Mouse (Mus musculus) gastrocnemius, adult 2 months (tissue): Measurements from ENCODE around the gene Shroom4. TPM values are rescaled to one million over a fixed set of nuclear protein-coding genes. Genes with fewer than 3 reads are reported as not detected.

Source experiments
- DNase-seq: peaks from one replicate; pipeline ENCODE4 v3.0.0; 2022
- H3K27ac ChIP-seq: fragments of 200-600 bp; 2 replicates; pipeline ENCODE4 v1.8.1; 2022; ENCODE audit warnings: mild to moderate bottlenecking
- H3K4me3 ChIP-seq: fragments of 200-600 bp; 2 replicates; pipeline ENCODE4 v1.8.1; 2022; ENCODE audit warnings: mild to moderate bottlenecking, moderate library complexity
- CTCF ChIP-seq: fragments of 200-600 bp; IDR thresholded peaks from 2 replicates; pipeline ENCODE4 v1.8.1; 2022; ENCODE audit warnings: antibody characterized with exemption, mild to moderate bottlenecking, moderate library complexity
- intact Hi-C: fragments of 180-260 bp; cut with DNase I; formaldehyde crosslinking; loops from one replicate; pipeline ENCODE4 v1.15.1; 2025
- long read RNA-seq, 2 experiments: library from polyadenylated mRNA; stranded (forward); transcript quantifications; one replicate each; pipeline ENCODE4 v2.0.0; 2021
- total RNA-seq, 2 experiments: library from RNA; stranded (reverse); gene quantifications; 2 replicates each; pipeline ENCODE4 v1.2.3; 2021

The Shroom4 gene
- total RNA-seq, result 1 to 10 TPM; 4.3 to 5.7 TPM
- long read RNA-seq, experiment 1, result 0 reads
- long read RNA-seq, experiment 2, full-length matches to known transcripts, result 1 of 3 reads
- long read RNA-seq, experiment 2, partial matches to known transcripts, result 0 of 3 reads
- long read RNA-seq, experiment 2, other reads (novel, unspliced or antisense), result 2 of 3 reads

DNA sequence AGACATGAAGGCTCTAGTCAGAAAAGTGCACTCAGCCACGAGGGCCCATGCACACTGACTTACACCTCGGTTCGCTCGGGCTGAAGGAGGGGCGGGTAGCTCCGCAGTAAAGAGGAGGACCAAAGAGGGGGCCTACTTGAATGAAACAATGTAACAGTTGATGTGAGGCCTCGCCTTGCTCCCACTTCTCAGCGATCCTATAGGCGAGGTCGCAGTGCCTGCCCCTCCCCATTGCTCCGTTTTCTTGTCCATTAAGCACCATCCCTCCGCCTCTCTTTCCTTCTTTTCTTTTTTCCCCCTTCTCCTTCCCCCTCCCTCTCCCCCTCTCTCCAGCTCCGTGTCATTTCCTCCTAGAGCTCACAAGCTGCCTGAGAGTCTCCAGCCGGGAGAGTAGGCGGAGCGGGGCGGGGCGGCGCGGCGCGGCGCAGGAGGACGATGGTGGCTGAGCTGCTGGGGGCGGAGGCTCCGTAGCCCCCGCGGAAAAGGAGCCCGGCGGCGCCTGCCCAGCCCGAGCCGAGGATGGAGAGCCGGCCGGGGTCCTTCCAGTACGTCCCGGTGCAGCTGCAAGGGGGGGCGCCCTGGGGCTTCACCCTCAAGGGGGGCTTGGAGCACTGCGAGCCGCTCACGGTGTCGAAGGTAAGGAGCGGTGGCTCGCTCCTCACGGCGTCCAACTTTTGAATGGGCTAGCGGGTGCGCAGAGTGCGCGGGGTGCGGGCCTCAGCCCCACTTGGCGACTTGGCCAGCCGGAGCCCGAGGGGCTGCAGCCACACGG, at the start of gene Shroom4:
Gene Shroom4, plus strand, starts transcription at position 229 of the 772 bp plus-strand sequence.
- H3K4me3 ChIP-seq, result peak within 1 kb of the TSS; percentile 78
- TF ChIP-seq CTCF, result no peak
- peak within 1 kb of the TSS; percentile 49 for H3K27ac ChIP-seq
- intact Hi-C loops, result no loop called here
- peak; percentile 72 for DNase-seq

DNA sequence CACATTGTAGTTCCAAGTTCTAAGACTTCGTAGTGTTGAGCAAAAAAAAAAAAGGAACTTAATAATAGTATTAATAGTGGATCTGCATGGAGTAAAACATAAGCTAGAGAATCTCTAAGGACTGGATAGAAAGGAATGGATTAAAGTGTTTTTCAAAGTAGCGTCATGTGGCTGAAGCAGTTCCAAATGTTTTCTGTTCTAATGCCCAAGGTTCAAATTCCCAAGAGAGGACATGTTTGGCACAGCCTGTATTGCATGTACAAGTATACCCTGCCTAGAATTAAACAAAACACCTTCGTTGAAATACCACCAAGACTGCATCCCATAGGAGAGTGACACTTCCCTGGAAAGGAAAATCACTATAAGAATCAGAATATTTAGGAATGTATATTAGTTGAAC, 42.8 kb upstream of the Shroom4 start:
- intact Hi-C loops, result no loop called here
- DNase-seq, result no peak
- Histone ChIP-seq H3K4me3 (no peak overlapping the region), H3K27ac (no peak overlapping the region)
- no peak for TF ChIP-seq CTCF

DNA sequence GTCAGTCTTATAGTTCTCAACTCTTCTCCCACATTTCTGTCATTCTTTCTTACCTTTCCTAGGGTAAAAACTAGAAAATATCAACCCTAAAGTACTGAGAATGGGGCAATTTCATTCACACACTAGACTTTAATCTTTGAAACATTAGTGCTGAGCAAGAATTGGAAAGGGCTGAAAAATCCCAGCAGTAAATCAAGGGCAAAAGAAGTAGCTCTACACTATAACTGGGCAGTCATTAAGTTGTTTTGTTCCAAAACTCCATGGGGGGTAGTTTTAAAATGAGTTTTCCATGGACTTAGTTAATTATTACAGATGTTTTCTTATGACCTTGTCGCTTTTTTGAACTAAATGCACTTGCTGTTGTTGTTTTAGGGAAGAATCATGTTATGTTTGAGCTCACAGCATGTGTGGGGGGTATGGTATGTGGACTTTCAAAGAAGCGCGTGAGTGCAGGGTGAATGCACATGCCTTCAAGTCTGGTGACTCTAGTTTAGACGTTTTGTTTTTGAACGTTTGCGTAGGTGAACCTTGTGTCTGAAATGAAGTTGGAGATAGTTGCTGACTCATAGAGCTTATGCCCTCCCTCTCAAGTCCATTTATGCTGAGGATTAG, 42.0 kb upstream of the Shroom4 start:
- no peak overlapping the region for H3K4me3 ChIP-seq
- intact Hi-C loops, result no loop called here
- no peak for DNase-seq
- TF ChIP-seq CTCF, result no peak
- no peak overlapping the region for H3K27ac ChIP-seq

DNA sequence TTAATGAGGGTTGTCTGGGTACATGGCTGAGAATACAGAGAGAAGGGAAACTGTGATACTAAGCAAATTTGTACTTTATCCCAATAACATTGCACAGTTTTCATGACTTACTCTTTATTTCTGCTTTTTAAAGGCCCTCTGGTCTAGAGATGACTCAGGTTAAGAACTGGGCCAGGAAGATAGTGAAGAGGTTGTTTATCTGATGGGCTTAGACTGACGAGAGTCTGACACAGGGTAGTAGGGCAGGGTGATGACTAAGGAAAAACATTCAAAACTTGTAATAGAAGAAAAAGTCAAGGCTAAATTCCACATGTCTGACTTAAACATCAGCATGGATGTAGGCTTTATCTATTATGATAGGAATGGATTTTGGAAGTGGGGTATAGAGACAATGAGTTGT, 30.8 kb upstream of the Shroom4 start:
- H3K27ac ChIP-seq, result no peak overlapping the region
- TF ChIP-seq CTCF, result no peak
- intact Hi-C loops, result no loop called here
- no peak for DNase-seq
- H3K4me3 ChIP-seq, result no peak overlapping the region

DNA sequence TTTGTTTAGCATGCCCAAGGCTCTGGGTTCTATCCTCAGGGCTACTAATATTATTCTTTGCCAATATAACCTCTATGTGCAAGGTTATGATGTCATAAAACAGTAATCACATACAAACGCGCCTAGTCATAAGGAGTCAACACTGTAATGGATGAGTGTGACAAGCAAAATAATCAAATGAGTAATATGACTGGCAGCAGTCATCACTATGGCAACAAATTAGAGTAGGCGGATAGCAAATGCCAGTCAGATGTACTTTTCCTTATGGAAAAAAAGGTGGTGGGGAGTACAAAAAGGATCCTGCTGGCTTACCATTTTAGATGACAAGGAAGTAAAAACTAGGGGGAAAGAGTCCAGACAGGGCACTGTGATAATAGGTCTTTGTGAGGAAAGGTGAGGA, 28.9 kb upstream of the Shroom4 start:
- intact Hi-C loops, result no loop called here
- Histone ChIP-seq H3K4me3 (no peak overlapping the region), H3K27ac (no peak overlapping the region)
- no peak for DNase-seq
- TF ChIP-seq CTCF, result no peak

DNA sequence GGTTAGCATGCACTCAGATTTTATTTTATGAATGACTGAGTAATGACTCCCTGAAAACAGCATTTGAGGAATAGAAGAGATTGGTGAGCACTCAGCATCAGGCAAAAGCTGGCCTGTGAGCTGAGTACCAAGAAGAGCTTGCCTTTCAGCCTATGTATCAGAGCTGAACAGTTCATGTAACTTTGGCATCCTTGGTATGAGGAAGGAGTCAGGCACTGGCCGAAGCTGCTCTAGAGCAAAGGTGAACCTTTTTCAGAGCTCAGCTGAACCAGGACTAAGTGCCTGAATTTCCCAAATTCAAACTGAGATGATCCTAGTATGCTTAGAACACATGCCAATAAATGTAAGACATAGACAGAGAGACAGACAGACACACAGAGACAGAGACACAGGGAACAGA, 5.8 kb upstream of the Shroom4 start:
- no peak overlapping the region for H3K4me3 ChIP-seq
- intact Hi-C loops, result no loop called here
- TF ChIP-seq CTCF, result no peak
- H3K27ac ChIP-seq, result no peak overlapping the region
- no peak for DNase-seq

DNA sequence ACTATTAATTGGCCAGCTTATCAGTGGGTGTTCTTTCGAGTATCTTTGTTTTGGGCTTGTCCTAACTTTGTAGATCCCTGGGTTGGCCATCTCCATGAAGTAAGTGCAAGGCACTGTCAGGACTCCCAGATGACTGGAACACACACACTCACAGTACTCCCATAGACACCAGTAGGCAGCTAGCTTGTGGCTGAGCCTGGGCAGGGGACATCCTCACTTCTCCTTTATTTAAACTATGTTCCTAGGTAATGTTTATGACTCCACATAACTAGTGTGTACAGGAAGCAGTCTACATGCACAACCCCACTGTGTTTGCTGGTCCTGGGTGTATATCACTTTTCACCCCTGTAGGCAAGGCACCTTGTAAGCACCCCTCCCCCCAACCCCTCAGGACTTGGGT, 461 bp upstream of the Shroom4 start:
- TF ChIP-seq CTCF, result no peak
- intact Hi-C loops, result no loop called here
- Histone ChIP-seq H3K27ac (peak overlapping the region; percentile 49; the same call in 1 of the 2 replicates), H3K4me3 (peak overlapping the region; percentile 78)
- DNase-seq, result no peak

DNA sequence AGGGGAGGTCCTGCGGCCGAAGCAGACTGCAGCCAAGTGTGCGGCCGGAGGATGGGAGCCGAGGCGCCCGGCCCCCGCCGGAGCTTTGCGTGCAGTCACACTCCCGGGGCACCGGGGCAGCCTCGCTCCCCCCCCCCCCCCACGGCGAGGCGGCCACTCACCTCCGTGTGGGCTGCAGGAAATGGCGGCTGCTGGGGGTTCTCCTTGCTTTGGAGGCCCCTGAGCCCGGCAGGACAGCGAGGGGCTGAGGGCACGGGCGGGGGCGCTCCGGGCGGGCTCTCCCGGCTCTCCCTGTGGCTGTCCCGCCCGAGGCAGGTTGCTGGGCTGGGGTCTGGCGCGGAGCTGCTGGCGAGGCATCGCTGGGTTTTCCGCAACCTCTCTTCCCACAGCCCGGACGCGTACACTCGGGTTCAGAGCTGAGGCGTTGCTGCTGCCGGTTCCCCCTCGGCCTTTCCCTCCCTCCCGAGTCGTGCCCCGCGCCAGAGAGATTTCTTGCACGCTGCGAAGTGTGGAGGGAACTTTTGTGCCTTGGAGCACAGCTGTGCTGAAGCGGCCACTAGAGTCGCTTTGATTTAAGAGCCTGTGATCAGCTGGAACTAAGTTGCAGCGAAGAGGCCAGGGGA, 855 bp downstream of the Shroom4 start:
- intact Hi-C loops, result no loop called here
- Histone ChIP-seq H3K4me3 (peak overlapping the region; percentile 78), H3K27ac (peak overlapping the region; percentile 40)
- no peak for TF ChIP-seq CTCF
- peak; percentile 24 for DNase-seq

DNA sequence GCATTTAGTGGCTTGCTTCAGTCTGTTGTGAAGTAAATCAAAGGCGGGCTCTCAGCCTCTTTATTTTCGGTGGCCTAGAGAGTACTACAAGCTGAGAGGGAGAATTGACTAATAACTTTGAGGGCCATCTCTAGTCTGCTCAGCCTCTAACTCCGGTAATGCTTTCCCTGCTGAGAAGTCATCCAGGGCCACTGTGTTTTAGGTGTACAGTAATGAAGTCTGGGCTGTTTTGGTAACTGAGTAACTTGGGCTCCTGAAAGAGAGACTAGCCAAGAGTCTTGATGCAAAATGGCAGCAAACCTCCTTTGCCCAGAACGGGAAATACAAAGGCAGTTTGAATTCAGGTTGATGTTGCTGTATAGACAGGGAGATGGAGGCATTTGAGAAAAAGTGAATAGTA, 3.3 kb downstream of the Shroom4 start:
- intact Hi-C loops, result no loop called here
- no peak overlapping the region for H3K4me3 ChIP-seq

DNA sequence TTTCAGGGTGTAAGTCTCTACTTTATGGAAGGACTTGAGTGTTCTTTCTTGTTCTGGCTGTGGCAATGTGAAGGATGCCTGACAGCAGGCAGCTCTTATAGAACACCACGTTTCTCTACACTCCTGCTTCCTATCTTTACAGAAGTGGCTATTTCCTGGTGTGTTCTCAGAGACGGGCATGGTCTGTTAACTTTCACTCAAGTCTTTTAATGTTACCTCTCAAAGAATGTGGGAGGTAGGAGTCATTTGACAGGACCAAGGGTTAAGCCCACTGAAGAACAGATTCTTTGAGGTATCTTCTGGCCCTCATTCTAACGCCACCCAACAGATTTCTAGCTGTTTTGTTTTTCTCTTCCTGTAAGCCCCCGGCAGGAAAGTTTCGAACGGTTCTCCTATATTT, 9.5 kb downstream of the Shroom4 start:
- Histone ChIP-seq H3K27ac (no peak overlapping the region), H3K4me3 (no peak overlapping the region)
- DNase-seq, result no peak
- TF ChIP-seq CTCF, result no peak
- intact Hi-C loops, result no loop called here

More for the DNA sequence above, 3.3 kb downstream of the Shroom4 start:
- H3K27ac ChIP-seq, result no peak overlapping the region
- TF ChIP-seq CTCF, result no peak
- no peak for DNase-seq

DNA sequence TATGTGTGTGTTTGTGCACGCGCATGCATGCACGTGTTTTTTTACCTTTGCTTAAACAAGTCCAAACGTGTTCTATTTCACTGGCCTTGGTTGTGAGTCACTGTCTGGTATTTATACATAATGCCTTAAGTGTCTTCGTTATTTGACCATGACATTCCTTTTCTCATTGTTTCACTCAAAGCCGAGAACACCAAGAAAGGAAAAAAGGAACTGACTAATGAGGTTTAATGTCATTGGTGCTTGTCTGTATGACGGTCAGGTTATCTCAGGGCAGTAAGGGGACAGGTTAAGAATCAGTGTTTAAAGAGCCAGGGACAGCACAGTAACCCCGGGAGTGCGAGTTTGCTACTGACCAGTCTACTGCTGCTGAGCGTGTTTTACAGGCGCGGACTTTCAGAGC, 15.8 kb downstream of the Shroom4 start:
- intact Hi-C loops, result no loop called here
- no peak for DNase-seq
- Histone ChIP-seq H3K4me3 (no peak overlapping the region), H3K27ac (no peak overlapping the region)
- no peak for TF ChIP-seq CTCF

DNA sequence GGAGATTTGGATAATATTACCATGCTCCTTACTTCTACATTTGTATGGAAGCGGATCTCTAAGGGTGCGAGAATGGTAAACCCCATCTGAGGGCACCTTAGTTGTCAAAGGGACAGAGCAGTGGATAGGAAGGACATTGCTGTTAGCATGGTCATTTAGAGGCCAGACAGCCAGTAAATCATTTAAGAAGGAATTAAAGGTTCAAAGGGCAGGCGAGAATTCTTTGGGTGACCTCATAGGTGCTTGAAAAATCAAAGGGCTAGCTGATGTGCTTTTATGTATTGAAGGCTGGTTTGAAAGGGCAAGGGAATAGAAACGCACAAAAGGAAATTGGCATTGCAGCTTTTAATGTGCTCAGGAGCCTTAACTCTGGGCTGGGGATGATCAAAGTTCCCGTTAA, 16.3 kb downstream of the Shroom4 start:
- Histone ChIP-seq H3K4me3 (no peak overlapping the region), H3K27ac (no peak overlapping the region)
- no peak for DNase-seq
- intact Hi-C loops, result no loop called here
- no peak for TF ChIP-seq CTCF

DNA sequence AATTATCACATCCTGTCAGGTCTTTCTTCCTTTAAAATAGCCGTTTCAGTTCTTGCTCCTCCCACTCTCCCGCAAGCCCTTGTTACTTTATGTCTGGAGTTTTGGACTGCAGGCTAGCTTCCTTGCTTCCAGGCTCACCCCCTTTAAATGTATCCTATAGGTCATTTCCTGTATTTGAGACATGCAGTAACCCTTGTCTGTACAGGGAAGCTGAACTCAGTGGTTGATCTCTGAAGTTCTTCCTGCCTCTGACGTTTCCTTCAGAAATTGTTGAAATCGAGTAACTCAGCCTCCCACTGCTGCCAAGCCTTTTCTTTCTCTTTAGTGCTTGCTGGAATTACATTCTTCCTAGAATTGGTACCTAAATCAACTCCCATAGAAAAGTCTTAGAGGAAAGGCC, 18.5 kb downstream of the Shroom4 start:
- no peak overlapping the region for H3K4me3 ChIP-seq
- TF ChIP-seq CTCF, result no peak
- intact Hi-C loops, result no loop called here

More for the DNA sequence above, 18.5 kb downstream of the Shroom4 start:
- no peak for DNase-seq
- no peak overlapping the region for H3K27ac ChIP-seq
